Mouse (Mus musculus) T-cell, adult 2 months (primary cell): ENCODE results near the gene Cntnap2.

Experiments used
- DNase-seq: peaks from one replicate; pipeline ENCODE4 v3.0.0; 2022; ENCODE audit warnings: low spot score

Gene Cntnap2

DNA sequence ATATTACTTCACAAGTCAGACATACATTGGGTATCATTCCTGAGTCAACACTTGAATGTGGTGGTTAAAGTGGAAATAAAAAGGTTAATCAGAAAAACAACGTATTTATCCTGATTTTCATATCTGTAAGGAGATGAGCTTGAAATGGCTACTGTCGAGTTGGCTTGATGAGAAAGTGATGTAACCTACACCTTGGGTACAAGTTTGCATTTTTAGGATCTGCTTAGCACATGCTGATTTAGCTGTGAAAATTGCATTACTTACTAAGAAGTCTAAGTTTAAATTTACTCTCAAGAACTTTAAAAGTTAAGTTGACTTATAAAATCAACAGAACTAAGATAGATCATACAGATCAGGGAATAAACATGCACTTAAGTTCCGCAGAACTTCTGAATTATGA, 879.1 kb downstream of the Cntnap2 start:
- no peak for DNase-seq

DNA sequence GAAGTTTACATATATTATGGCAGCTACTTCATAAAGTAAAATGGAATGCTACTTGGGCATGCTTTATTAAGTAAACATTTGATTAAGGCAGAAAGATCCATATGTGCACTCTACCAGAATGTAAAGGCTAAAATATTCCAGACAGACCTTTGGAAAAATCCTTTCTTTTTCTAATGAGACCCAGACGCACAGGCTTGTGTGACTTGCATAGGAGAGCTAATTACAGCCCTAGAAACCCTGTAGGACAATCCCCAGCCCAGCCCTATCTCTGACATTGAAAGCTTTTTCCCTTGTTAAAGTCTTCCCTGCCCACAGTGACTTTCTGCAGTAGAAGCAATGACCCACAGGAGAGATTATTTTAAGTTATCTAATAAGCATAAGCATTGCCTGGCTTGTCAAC, 879.6 kb downstream of the Cntnap2 start:
- DNase-seq = no peak

DNA sequence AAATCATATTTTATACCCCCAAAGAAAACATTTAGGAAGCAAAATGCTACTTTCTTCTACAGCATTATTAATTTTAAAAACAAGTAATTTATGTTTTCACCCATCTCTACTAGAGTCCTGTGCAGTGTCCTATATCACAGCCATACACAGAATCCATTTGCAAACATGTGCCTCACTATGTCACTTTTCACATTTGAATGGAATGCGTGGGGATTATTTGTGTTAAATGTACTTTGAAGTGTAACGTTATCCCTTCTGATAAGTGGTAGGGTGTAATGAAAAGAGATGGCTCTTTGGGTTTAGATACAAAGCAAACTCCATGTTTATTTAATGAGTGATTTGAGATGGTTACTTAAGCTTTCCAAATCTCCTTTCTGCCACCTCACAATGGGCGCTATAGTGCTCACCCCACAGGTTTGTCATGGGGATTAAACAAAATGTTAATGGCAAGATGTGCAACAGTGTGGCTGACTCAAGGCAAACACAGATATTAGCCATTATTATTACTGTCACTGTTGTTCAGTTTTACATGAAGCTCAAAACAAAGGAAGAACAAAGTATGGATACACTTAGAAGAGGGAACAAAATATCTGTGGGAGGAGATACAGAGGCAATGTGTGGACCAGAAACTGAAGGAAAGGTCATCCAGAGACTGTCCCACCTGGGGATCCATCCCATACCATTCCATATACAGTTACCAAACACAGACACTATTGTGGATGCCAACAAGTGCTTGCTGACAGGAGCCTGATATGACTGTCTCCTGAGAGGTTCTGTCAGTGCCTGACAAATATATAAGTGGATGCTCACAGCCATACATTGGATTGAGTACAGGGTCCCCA, 886.2 kb downstream of the Cntnap2 start:
- no peak for DNase-seq

DNA sequence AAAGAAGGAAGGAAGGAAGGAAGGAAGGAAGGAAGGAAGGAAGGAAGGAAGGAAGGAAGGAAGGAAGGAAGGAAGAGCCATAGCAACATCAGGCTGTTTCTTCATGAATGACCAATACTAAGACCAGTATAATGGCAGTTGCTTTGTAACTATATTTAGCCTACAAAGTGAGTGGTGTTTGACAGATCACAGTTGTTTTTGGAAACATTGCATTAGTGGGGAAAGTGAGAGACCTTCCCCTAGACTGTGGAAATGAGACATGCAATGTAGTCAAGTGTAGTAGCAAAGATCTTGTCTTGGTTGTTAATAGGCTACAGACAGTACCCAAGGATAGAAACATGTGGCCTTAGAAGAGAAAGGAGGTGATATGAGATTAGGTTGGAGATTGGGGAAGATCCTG, 895.6 kb downstream of the Cntnap2 start:
- no peak for DNase-seq

DNA sequence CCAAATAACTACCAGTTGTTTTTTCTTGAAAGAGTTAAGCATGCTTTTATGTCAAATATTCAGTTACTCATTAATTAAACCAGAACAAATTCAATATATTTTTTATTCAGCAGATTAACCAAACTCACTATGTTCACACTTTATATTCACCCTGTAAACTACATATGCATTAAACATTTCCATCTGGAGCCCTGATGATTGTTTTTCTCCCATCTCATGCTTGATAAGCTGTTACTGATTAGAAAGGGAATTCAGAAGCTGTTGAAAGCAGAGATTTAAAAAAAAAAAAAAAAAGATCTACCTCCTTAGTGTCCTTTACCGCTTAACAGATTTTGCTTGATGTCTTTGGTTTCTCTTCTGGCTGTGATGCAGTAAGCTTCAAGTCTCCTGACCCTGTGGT, 905.3 kb downstream of the Cntnap2 start:
- no peak for DNase-seq

DNA sequence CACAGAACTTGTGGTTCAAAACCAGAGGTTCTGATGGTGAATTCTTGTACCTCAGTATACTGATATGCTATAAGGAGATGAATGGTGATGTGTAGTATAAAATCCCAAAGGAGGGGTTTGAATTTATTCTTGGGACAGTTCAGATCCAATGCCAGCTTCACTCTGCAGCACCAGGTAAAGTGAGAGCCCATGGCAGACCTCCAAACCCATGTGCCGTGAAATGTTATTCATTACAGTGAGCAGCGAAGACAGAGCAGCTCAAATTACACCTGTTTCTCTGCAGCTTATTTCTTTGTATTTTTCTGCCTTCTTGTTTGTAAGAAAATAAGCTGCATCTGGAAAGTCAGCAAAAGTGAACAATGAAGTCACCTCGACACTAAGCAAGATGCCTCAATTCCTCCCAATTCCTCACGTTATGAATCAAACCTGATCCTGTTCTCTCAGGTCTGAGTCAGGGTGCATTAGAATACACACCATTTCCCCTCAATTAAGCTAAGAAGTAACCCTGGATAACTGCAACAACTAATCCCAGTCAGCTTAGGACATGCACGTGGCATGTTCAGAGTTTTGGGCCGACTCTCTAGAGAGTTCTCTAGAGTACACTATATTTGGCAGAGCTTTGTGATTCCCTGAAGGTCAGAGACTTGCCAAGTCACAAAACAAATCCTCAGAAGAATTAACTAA, 915.5 kb downstream of the Cntnap2 start:
- no peak for DNase-seq

DNA sequence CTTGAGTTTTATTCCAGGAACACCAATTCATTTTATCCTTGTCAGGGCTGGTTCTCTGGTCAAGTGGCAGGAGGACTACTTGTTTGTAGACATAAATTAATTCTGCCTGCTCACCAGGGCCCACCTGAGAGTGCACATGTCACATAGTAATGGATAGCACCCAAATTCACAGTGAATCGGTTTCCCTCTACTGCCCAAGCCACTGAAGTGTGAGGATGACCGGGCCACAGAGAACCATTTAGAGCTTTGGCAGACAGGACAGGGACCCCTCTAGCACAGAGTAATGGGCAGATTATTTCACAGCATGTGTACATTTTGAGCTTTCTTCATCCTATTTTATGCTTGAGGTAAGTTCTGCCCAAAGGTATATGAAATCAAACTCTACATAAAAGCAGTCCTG, 920.0 kb downstream of the Cntnap2 start:
- DNase-seq = no peak

DNA sequence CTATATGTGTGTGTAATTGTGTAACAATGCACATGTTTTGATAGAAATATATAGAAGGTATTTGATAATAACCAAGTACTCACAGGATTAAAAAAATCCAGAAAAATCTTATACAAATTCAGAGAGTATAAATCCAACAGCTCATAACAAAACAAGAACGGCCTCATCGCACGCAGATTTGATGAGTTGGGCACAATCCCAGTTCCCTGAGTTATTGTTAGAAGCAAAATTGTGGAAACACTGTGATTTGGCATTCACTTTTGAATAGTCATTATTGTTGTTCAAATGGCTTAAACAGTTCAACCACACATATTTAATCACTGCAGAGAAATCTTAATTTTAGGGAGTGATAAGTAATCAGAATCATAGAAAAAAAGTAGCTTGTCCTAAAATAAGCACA, 928.9 kb downstream of the Cntnap2 start:
- DNase-seq = no peak

DNA sequence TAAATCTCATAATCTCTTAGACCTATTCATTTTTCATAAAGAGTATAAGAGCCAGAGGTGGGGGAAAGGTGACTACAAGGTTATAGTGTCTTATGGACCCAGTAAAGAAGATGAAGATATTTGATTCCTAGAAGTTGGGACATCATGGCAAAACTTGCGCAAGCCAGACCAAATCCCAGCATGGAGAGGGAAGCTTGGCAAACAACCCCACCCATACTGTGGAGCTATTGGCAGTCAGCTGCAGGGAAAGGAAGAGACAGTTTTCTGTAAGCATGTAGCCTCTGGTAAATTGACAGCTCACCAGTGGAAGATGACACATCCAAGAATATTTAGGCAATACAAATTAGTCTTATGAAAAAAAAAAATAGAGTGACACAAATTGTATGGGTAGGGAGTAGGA, 931.9 kb downstream of the Cntnap2 start:
- DNase-seq = no peak

DNA sequence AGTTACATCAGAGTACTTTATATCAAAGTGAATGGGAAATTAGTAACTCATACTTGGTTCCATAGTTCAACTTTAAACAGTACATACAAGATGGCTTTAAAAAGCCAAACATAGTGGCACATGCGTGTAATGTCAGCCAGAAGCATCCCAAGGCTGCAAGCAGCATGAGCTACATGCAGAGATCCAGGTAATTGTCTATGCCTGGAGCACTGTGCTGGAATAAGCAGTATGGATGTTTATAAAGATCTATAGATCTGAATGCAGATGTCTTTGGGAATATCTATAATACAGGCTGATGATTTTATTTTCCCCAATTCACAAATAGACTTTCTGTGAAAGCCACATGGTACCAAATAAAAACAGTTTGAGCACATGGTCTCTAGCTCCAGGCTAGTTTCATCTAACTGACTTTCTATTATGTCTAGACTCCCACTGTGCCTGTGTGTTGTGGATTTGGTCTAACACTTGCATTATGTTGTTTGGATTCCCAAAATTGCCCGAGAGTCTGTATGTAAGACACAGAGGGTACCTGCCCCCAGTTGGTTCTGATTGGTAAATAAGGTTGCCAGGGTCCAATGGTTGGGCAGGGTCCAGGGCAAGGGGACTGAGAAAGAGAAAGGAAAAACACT, 963.5 kb downstream of the Cntnap2 start:
- DNase-seq = no peak

DNA sequence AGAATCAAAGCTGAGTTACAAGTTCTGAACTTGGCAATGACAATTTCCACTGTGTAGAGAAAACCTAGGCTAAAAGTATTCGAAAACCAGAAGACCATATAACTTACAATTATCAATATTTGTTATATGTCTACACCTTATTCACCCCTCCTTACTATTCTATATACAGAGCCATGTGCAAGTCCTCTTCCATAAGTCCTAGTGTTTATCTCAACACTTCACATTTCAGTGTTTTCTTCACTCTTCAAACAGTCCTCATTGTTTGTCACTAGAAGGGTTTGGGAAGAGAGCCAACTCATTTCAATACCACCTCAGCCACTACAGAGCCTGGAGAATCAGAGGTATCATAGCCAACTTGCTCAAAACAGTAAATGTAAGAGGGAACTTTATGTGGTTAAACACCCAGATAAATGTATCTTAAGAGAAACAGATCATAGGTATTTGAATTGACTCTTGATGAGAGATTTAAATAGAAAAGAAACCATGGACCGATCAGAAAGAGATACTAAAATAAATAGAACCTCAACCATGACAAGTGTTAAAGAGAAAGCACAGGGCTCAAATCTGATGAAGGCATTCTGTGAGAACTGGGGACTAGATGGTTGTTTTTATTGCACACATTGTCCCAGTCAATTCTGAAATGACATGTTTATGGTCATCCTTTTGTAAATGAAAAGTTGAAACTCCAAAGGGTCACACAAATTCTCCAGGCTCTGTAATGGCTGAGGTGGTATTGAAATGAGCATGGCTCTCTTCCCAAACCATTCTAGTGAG, 972.9 kb downstream of the Cntnap2 start:
- no peak for DNase-seq

DNA sequence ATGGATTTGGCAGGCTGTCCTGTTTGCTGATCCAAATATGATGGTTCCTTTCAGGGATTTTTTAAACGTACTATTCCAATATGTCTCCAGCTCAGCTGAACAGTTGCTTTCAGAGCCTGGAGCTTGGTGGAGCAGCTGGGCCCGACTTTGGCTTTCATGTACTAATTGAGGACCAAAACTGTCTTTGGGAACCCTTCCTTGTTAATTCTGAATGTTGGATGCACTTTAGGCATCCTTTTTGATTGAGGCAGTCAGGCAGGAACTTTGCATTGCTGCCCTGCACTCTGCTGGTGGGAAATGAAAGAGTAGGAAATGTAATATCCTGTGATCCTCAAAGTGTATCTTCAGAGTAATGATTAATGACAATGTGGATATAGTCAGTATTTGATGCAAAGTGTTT, 974.0 kb downstream of the Cntnap2 start:
- DNase-seq = no peak

DNA sequence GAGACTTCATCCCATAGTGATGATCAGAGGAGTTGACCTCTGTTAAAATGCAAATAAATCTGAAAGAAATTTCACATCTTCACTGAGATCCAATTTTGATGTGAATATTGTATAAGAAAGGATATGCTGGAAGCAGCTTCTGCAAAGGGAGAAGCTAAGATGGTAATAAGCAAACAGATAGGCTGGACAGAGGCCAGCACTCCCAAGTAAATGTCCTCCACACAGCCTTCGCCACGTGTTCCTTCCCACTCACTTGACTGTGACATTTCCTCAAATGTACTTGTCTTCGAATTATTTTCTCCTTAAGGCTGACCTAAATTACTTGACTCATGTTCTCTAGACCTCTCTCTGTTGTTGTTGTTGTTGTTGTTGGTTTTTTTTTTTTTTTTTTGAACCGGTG, 981.5 kb downstream of the Cntnap2 start:
- DNase-seq = no peak

DNA sequence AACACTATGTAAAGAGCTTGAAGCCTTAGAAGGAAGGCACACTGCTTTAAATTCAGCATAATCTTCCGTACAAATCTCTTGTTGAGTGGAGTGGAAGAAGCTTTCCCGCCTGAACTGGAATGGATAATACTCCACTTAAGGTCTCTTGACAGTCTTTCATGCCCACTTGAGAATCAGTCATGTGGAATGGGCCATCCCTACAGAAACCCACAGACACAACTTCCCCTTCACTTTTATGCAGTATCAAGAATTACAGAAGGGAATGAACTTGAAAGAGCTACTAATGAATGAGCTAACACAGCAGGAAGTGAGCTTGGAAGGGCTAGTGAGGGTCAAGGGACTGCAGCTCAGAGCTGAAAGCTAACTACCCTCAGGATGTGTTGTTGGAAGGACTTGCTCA, 1021.1 kb downstream of the Cntnap2 start:
- no peak for DNase-seq

DNA sequence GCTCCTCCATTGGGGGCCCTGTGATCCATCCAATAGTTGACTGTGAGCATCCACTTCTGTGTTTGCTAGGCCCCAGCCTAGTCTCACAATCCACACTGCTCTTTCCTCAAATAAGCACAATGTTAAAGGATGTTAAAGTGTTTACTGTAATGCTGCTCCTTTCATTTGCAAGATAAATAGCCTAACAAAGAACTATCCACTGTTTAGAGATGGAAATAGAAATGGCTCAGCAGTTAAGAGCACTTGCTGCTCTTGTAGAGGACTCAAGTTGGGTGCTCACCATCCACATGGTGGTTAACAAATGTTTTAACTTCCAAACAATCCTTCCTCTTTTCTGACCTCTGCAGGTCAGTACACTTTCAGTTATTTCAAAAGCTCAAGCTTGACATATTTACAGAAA, 1022.3 kb downstream of the Cntnap2 start:
- DNase-seq = no peak

DNA sequence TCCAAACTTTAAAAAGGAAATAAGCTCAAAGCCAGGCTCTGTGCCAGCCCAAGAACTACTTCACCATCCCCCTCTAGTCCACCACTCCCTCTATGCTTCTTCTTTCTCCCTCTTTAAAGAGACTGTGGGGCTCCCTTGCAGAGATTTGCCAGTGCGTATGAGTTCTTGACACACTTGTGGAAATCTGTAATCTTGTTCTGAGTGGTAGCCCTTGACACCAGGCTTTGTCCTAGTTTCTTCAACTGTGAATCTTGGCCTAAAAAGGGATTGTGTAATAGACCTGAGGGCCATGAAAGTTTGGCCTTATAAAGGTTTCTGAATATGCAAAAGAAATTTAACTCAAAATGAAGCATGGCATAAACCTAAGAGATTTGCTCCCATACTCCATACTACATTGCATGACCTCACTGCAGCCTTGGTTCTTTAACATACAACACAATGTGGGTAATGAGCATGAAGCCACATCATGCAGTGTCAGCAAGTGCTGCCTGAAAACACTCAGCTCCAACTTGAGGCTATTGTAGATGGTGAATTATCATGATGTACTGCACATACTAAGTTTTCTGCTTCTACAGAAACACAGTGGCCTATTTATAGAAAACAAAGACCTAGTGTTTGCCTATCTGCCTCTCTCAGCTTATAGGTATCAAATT, 1084.2 kb downstream of the Cntnap2 start:
- DNase-seq = no peak

DNA sequence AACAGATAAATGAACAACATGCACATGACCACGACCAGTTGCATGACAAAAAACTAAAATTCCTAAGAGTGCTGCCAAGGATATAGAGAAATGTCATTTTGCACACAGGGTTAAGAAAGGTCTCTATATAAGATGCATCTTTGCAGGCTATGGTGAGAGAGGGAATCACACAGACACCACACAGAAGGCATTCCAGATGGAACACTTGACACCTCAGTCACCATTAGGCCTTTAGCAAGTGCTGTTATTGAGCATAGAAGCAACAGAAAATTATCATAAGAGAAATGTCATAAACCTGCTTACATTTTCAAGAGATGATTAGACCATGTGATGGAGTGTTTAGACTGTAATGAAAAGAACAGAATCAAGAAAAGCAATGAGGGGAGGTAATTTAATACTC, 1107.7 kb downstream of the Cntnap2 start:
- no peak for DNase-seq

DNA sequence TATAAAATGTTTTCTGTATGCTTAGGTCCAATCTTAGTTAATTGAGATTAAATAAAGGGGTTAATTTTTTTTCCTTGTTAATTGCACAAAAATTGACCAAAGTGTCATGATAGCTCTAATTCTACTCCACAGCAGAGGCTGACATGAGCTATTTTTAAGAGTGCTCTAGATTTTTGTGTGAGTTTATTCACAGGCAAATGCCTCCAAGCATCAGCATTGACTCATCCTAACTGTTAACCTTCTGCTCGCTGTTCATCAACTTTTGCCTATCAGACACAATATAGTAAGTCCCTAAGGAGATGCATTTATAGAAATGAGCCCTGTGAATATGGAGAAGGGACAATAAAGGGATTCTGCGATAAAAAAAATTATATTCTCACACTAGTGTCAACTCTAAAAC, 1138.1 kb downstream of the Cntnap2 start:
- no peak for DNase-seq

DNA sequence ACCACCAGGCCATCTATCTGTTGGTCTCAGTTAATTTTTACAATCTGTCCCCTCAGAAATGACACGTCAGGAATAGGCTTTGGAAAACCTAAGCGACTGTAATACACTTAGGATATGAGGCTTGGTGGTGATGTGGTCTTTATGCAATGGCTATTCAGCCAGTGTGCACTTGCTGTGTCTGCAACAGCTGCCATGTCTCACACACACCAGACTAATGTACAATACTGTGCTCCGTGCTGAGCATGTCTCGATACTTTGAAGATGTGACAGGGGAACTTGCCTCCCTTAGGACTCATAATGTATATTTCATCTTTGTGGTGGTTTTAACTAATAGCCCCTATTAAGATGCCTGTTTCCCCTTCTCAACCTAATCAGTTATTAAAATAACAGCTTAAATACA, 1142.7 kb downstream of the Cntnap2 start:
- DNase-seq = no peak

DNA sequence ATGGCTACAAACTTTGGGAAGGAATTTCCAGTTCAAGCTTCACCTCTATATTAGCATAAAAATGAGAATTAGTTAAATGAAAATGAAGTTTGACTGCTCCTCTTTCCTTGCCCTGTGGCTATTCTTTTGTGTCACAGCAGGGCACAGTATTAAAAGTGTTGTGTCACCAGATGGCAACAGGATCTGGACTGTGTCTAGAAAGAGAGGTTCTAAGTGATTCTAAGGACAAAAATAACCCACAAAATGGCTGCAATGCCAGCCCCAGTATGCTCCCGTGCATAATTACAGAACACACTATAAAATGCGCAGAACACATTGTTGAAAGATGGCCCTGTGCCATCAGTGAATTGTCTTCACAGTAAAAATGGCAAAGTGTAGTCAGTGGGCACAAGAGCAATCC, 1146.4 kb downstream of the Cntnap2 start:
- no peak for DNase-seq

DNA sequence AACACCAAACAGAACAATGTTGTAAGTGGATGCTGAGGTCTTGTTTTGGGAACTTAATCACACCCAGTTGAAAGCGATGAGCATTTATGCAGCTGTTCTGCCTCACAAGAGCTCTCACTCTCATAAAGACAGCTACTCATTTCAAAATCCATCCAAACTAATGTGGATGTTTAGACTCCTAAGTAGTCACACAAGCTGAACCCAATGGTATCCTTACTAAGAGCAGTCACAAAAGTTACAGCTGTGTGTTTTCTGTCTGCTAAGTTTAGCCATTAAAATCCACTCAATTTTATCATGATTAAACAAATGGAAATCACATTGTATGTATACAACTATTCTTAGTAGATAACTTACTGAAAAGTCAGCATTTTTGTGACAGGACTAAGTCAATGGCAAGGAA, 1173.7 kb downstream of the Cntnap2 start:
- DNase-seq = no peak

DNA sequence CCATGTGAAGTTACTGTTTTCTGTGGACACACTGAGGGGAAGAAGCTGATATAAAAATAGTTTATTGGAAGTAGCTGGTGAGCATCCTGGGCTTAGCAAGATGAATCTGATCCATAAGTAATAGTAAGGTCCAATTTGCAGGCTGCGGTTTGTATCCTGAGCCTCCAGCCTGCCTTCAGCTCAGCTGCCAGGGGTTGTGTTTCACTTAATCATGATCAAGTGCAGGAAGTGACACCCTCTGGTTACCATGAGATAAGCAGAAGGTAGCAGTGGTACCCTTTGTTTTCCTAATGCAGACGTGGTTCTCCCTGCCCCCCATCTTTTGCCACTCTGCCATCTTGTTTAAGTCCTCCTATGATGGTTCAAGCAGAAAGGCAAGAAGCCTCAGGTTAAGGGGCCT, 1181.2 kb downstream of the Cntnap2 start:
- DNase-seq = no peak
